Mouse (Mus musculus) forebrain, embryonic 12.5 days (tissue): Measurements from ENCODE around the gene Trnau1ap. TPM values are rescaled to one million over a fixed set of nuclear protein-coding genes. Genes with fewer than 3 reads are reported as not detected.
"Not testable (repeated sequence)": the region's sequence is repeated elsewhere in the genome, so short reads cannot be mapped to it uniquely, and the experiment has no call there.

ENCODE experiments used
- ATAC-seq: fragments of 200-750 bp; cut with Nextera tagmentation; 2 replicates; pipeline ENCODE4 v1.8.0; 2017; ENCODE audit warnings: moderate TSS enrichment; ENCODE audit not compliant: low FRiP score
- H3K27ac ChIP-seq: fragments of 300-500 bp; sonication (generic); 2 replicates; pipeline ENCODE4 v1.5.1; 2016; ENCODE audit warnings: mild to moderate bottlenecking
- H3K27me3 ChIP-seq: fragments of 300-500 bp; sonication (generic); 2 replicates; pipeline ENCODE4 v1.6.1; 2016; ENCODE audit warnings: mild to moderate bottlenecking
- H3K36me3 ChIP-seq: fragments of 300-500 bp; sonication (generic); replicated peaks from 2 replicates; pipeline ENCODE4 v1.6.1; 2016; ENCODE audit warnings: mild to moderate bottlenecking
- H3K4me1 ChIP-seq: fragments of 300-500 bp; sonication (generic); 2 replicates; pipeline ENCODE4 v1.6.1; 2016
- H3K4me2 ChIP-seq: fragments of 300-500 bp; sonication (generic); 2 replicates; pipeline ENCODE4 v1.6.1; 2016; ENCODE audit warnings: mild to moderate bottlenecking, moderate library complexity
- H3K4me3 ChIP-seq: fragments of 300-500 bp; sonication (generic); replicated peaks from 2 replicates; pipeline ENCODE4 v1.5.1; 2016; ENCODE audit warnings: mild to moderate bottlenecking
- H3K9ac ChIP-seq: fragments of 300-500 bp; sonication (generic); 2 replicates; pipeline ENCODE4 v1.6.1; 2016; ENCODE audit warnings: mild to moderate bottlenecking
- H3K9me3 ChIP-seq: fragments of 300-500 bp; sonication (generic); 2 replicates; pipeline ENCODE4 v1.6.1; 2016
- WGBS: fragments of 180-500 bp; shearing (Covaris S2); methylation state at CpG from one replicate; pipeline ENCODE4 v1.1.7; 2016; 5-methylcytosine and 5-hydroxymethylcytosine counted together
- polyA plus RNA-seq: library from polyadenylated mRNA; unstranded; fragments of >200 nt; fragmentation: Nextera tagmentation; extraction: Ambion mirVana; gene quantifications from 2 replicates; pipeline ENCODE4 v1.2.1, GENCODE M21; 2016

The Trnau1ap gene
- polyA plus RNA-seq, 1 experiment from 2014 or later = 88.3 TPM

DNA sequence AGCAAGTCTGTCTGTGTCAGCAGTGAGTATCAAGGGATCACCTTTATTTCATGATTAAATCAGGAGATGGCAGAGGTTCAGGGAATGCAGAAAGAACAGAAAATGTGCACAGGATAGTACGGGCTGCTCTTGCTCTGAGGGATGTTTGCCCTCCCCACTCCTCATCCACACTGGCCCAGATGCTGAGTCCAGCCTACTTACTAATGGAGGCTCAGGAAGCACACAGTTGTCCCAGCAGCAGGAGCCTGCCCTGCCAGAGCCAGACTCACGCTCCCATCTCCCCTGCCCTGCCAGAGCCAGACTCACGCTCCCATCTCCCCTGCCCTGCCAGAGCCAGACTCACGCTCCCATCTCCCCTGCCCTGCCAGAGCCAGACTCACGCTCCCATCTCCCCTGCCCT, 40.5 kb downstream of the Trnau1ap start:
- H3K9me3 ChIP-seq, H3K9ac ChIP-seq, H3K4me2 ChIP-seq, H3K27me3 ChIP-seq, H3K4me3 ChIP-seq, H3K27ac ChIP-seq, H3K4me1 ChIP-seq, ATAC-seq: not testable (repeated sequence)
- peaks cover 62% of the 10 kb centered on the region for H3K36me3 ChIP-seq
- 88% methylated on average over 3 of the region's 5 CpGs for WGBS

DNA sequence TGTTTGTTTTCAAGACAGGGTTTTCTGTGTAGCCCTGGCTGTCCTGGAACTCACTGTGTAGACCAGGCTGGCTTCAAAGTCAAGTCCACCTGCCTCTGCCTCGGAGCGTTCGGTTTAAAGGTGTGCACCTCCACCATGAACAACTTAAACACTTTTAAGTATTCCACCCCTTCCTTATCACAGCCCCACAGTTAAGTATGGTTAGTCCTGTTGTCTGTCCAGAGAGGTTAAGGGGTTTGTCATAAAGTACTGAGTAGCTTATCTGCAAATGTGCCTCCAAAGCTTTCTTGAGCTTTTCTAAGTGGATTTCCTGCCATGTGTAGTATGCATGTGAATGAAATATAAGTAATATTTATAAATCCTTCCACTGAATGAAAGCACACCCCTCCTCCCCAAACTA, 53.4 kb downstream of the Trnau1ap start:
- Histone ChIP-seq H3K4me1 (peaks cover 19% of the 10 kb centered on the region), H3K27ac (no peak overlapping the region), H3K4me3 (no peak overlapping the region), H3K27me3 (no peaks in the 10 kb centered on the region), H3K4me2 (0 out of 2 replicates have a peak overlapping the region, but pooled peaks have one; percentile 5), H3K9me3 (no peaks in the 10 kb centered on the region), H3K36me3 (no peaks in the 10 kb centered on the region), H3K9ac (no peak overlapping the region)
- ATAC-seq = no peak
- WGBS = 98% methylated on average over 3 of the region's 3 CpGs

DNA sequence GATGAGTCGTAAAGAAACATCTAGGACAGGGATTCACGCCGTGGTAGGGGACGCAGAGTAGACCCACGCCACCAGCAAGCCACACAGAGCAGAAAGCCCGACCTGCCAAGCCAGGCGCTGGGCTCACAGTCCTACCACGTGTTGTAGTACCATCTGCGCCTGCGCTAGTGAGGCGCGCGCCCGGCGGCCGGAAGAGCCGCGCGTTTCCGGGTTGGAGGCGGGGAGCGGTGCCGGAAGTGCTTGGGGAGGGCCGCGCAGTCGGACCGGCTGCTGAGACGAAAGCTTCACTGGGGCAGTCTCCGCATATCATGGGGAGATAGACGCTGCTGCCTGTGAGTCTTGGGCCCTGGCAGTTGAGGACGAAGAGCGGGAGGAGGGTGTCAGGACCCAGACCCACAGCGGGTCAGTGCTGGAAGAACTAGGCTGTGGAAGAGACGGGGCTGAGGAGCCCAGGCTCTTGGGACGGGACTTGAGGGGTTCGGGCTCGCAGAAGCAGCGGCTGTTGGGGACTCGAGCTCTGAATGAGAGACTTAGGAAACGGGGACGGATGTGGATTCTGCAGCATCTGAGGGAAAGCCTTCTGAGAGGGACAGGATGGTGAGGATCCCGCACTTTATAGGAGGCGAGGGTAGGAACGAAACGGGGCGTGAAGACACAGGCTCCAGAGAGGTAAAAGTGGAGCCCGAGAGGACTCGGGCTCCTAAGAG, 55.0 kb downstream of the Trnau1ap start, which contains the start of gene Taf12:
TSS of gene Taf12 (plus strand) at position 220 of the 707 bp plus-strand sequence.
- WGBS = under 1% methylated on average over 48 of the region's 48 CpGs
- peak within 1 kb of the TSS; percentile 91 for H3K4me2 ChIP-seq
- H3K4me1 ChIP-seq = peaks cover 22% of the 10 kb centered on the region
- H3K36me3 ChIP-seq = no peaks in the 10 kb centered on the region
- H3K9ac ChIP-seq = peak within 1 kb of the TSS; percentile 84
- peak; percentile 91 for ATAC-seq
- H3K9me3 ChIP-seq = no peaks in the 10 kb centered on the region
- peak within 1 kb of the TSS; percentile 92 for H3K27ac ChIP-seq
- peak within 1 kb of the TSS; percentile 75 for H3K4me3 ChIP-seq
- no peaks in the 10 kb centered on the region for H3K27me3 ChIP-seq

DNA sequence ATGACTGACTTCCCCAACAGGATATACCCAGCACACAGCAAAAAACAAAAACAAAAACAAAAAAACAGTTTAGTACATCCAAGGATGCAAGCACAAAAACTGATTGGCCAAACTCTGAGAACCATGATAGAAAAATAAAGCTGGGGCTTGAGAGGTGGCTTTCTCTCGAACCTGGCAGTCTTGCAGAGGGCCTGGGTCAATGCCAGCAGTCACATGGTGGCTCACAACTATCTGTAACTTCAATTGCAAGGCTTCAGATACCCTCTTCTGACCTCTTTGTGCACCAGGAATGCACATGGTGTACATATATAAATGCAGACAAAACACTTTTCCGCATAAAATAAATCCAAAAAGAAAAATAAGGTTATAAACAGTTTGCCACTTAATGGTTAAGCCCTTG, 56.2 kb downstream of the Trnau1ap start:
- peak overlapping the region; percentile 91 for H3K4me2 ChIP-seq
- H3K27me3 ChIP-seq = no peaks in the 10 kb centered on the region
- peaks cover 22% of the 10 kb centered on the region for H3K4me1 ChIP-seq
- no peaks in the 10 kb centered on the region for H3K36me3 ChIP-seq
- ATAC-seq = no peak
- H3K9ac ChIP-seq = peak overlapping the region; percentile 36
- H3K4me3 ChIP-seq = peak overlapping the region; percentile 75; the same call in 1 of the 2 replicates
- no peaks in the 10 kb centered on the region for H3K9me3 ChIP-seq
- H3K27ac ChIP-seq = no peak overlapping the region
- whole genome bisulfite sequencing = 75% methylated on average over 2 of the region's 2 CpGs

DNA sequence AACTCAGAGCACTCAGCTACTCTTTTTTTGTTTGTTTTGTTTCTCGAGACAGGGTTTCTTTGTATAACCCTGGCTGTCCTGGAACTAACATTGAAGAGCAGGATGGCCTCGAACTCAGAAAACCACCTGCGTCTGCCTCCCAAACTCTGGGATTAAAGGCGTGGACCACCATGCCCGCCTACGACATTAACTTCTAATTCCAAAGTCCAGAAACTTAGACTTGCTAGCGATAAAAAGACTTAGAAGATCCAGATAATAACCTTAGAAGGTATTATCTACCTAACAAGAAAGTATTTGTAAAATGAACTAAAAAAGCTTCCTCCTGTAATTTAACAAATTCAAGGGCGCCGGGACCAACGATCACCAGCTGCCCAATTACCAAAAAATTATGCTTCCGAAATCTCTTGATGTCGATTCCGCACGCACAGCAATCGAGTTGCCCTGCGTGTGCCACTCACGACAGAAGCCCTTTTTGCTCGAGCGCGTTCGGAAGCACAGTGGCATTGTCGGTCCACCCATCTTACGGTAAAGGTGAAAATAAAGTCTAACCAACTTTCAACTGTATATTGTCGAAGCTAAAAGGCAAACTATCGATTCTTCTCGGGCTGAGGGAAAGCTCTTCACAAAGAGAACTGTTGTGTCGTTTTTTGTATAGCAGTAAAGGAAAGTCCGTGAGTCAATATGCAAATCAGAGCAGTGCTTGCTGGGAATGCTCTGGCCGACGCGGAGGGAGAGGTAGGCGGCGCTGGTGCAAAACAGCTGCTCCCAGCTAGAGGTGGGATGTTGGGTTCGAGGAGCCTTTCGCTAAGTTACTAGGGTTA, 59.4 kb downstream of the Trnau1ap start:
- whole genome bisulfite sequencing = under 1% methylated on average over 35 of the region's 35 CpGs
- Histone ChIP-seq H3K9me3 (no peaks in the 10 kb centered on the region), H3K36me3 (no peaks in the 10 kb centered on the region), H3K27ac (peak overlapping the region; percentile 89), H3K9ac (peak overlapping the region; percentile 56), H3K4me2 (peak overlapping the region; percentile 45), H3K27me3 (0 out of 2 replicates have a peak, but pooled peaks cover 2% of the 10 kb centered on the region), H3K4me3 (peak overlapping the region; percentile 29), H3K4me1 (peaks cover 13% of the 10 kb centered on the region)
- ATAC-seq = peak; percentile 76

DNA sequence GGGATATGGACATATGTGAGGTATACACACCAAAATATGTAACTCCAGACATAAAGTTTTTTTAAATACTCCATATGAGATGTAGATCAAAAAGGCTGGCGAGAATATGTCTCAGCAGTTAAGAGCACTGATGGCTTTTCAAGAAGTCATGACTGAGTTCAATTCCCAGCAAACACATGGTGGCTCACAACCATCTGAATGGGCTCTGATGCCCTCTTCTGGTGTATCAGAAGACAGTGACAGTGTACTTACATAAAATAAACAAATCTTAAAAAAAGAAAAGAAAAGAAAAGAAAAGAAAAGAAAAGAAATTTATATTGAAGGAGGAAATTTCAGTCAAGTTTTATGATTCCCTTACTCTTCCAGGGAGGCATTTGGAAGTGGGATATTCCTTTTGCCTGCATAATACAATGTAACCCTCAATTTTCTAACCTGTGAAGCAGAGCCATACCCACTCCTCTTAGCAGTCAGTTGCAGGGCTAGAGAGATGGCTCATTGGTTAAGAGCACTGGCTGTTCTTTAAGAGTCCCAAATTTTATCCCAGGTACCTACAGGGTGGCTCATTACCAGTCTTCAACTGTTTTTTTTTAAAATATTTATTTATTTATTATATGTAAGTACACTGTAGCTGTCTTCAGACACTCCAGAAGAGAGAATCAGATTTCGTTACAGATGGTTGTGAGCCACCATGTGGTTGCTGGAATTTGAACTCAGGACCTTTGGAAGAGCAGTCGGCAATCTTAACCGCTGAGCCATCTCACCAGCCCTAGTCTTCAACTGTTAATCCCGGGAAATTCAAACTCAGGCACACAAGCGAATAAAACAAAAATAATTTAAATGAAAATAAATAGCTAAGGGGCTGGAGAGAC, 60.2 kb downstream of the Trnau1ap start:
- 16% methylated on average over 6 of the region's 6 CpGs for WGBS
- Histone ChIP-seq H3K9me3 (no peaks in the 10 kb centered on the region), H3K36me3 (no peaks in the 10 kb centered on the region), H3K4me1 (peaks cover 13% of the 10 kb centered on the region), H3K27ac (peak overlapping the region; percentile 89), H3K9ac (no peak overlapping the region), H3K4me3 (no peak overlapping the region), H3K27me3 (0 out of 2 replicates have a peak, but pooled peaks cover 2% of the 10 kb centered on the region), H3K4me2 (no peak overlapping the region)
- no peak for ATAC-seq

DNA sequence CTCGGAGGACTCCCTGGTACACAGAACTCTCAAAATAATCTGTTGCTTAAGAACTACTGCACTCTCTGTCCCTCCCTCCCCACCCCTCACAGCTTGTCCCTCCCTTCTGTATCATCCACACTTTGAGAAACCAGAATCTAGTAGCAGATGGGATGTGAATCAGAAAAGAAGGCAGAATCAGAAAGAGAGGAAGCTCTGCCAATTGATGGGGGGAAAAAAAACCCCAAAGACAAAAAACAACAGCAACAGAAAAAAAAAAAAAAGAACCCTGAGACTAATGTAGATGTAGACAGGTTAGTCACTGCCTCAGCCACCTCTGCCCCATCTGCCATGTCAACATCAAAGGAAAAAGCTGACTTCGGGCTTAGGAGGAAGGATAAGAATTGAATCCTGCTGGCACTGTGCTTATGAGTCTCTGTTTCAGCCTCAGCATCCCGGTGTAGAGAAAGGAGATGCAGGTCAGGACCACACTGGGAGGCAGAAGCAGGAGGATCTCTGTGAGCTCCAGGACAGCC, 62.4 kb downstream of the Trnau1ap start:
- Histone ChIP-seq H3K36me3 (no peaks in the 10 kb centered on the region), H3K4me3 (no peak overlapping the region), H3K9me3 (no peaks in the 10 kb centered on the region), H3K9ac (no peak overlapping the region), H3K27ac (no peak overlapping the region), H3K27me3 (0 out of 2 replicates have a peak, but pooled peaks cover 2% of the 10 kb centered on the region), H3K4me2 (no peak overlapping the region), H3K4me1 (peaks cover 6% of the 10 kb centered on the region; the same call in 1 of the 2 replicates)
- no peak for ATAC-seq
- 83% methylated on average over 3 of the region's 3 CpGs for WGBS

DNA sequence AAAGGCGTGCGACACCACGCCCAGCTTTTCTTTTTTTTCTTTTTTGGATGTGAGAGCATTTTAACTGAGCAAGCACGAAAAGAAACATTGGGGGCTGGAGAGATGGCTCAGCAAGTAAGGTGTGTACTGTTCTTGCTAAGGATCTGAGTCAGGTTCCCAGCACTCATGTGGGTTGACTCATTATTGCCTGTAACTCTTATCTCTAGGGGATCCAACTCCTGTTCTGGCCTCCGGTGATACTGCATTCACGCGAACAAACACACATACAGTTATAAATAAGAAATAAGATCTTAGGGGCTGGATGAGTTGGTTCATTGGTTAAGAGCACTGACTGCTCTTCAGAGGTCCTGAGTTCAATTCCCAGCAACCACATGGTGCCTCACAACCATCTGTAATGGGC, 66.0 kb downstream of the Trnau1ap start:
- H3K4me2 ChIP-seq = no peak overlapping the region
- peaks cover 26% of the 10 kb centered on the region for H3K4me1 ChIP-seq
- H3K4me3 ChIP-seq = no peak overlapping the region
- no peak for ATAC-seq
- H3K36me3 ChIP-seq = no peaks in the 10 kb centered on the region
- no peaks in the 10 kb centered on the region for H3K9me3 ChIP-seq
- H3K9ac ChIP-seq = no peak overlapping the region
- WGBS = 96% methylated on average over 7 of the region's 7 CpGs
- 0 out of 2 replicates have a peak, but pooled peaks cover 2% of the 10 kb centered on the region for H3K27me3 ChIP-seq
- no peak overlapping the region for H3K27ac ChIP-seq

DNA sequence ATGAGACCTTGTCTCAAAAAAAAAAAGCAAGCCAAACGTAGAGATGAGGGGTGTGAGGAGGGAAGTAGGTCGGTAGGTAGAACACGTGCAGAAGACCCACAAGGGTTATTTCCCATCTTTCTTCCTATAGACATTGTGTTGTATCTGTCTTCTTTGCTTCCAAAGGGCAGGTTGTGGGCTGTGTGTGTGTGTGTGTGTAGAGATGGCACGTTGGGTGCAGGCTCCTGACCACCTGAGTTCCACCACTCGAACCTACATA, 67.1 kb downstream of the Trnau1ap start:
- H3K4me2 ChIP-seq = no peak overlapping the region
- no peaks in the 10 kb centered on the region for H3K9me3 ChIP-seq
- no peak overlapping the region for H3K4me3 ChIP-seq
- H3K4me1 ChIP-seq = peaks cover 26% of the 10 kb centered on the region
- H3K27me3 ChIP-seq = 0 out of 2 replicates have a peak, but pooled peaks cover 2% of the 10 kb centered on the region
- ATAC-seq = no peak
- H3K27ac ChIP-seq = no peak overlapping the region
- no peak overlapping the region for H3K9ac ChIP-seq
- no peaks in the 10 kb centered on the region for H3K36me3 ChIP-seq
- 84% methylated on average over 5 of the region's 5 CpGs for WGBS
